Mouse (Mus musculus) brain, embryonic 14.5 days (tissue): ENCODE measurements around the gene Slc22a3. TPM values are rescaled to one million over a fixed set of nuclear protein-coding genes. Genes with fewer than 3 reads are reported as not detected.

Source experiments
- DNase-seq: peaks from one replicate; pipeline ENCODE4 v3.0.0-alpha.2; 2011; ENCODE audit warnings: low read depth
- CTCF ChIP-seq: fragments of 200-500 bp; IDR thresholded peaks from 2 replicates; pipeline ENCODE4 v1.5.1; 2012; ENCODE audit warnings: inconsistent platforms, mild to moderate bottlenecking, moderate library complexity, borderline replicate concordance; ENCODE audit not compliant: insufficient read depth, insufficient read length; ENCODE audit errors: extremely low read depth
- POLR2A ChIP-seq: fragments of 200-500 bp; IDR thresholded peaks from 2 replicates; pipeline ENCODE4 v1.6.1; 2012; ENCODE audit warnings: mild to moderate bottlenecking, inconsistent platforms, borderline replicate concordance; ENCODE audit not compliant: poor library complexity, insufficient read depth, insufficient read length, severe bottlenecking; ENCODE audit errors: extremely low read depth
- polyA plus RNA-seq: library from polyadenylated mRNA; depleted of rRNA; stranded (reverse); fragments of >200 nt; gene quantifications from 2 replicates; pipeline ENCODE4 v1.2.3, GENCODE M21; 2012; rRNA removed

Slc22a3 gene
- polyA plus RNA-seq: 0.63 and 1.1 TPM in 2 replicates

DNA sequence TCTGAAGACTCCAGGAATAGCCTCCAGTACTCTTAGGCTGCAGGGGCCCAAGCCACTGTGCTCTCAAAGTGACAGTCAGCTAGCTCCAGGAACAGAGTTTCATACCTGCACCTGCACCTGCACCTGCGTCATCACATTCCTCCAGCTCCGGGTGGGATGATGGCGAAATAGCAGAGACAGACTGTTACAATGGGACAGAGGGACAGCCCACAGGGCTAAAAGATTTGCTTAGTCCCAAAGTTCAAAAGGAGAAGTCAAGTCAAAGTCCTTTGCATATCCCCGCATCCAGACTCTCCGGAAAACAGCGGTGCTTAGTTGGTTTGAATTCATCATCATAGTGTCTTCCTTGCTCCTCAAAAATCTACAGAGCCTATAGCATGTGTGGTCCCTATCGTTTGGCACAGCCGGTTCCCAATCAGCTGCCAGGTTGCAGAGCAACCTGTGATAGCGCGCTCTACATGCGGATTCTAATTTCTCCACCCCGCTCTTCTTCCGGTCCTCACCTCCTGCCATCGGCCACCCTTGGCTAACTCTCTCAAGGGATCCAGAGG lies at the start of gene Slc22a3:
Gene Slc22a3 (minus strand): TSS at position 51 of the 551 bp plus-strand sequence.
- DNase-seq: no peak

DNA sequence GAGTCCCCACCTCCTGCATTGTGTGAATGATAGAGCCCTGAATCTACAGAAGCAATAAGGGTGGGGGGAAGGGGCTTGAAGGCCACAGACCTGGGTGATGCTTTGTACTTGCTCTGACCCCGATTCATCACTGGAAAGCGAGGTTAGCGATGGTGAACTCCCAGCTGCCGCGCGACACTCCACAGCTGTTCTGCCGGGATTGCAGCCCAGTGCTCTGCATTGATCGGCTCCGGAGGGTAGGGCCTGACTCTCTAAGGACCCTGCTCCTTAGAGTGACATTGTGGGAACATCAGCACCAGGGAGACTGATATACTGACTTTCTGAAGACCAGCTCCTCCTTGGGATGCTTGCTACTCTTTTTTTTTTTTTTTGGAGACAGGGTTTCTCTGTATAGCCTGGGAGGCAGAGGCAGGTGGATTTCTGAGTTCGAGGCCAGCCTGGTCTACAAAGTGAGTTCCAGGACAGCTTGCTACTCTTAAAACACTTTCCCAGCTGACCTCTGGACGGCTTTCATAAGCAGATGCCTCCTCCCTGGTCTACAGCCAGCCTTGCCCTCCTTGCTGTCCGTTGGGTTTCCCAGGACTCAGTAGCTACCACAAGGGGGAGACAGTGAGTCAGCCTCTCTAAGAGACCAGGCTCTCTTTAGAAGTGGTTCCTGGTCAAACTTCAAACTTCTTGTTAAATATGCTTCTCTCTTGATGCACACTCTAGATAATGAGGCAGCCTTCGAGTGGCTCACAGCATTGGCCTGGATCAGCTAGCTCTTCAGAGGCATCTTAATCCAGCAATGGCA lies 27.0 kb upstream of the Slc22a3 start:
- peak; percentile 74 for DNase-seq
- no peak for TF ChIP-seq POLR2A
- peak; percentile 83 for TF ChIP-seq CTCF

More for the DNA sequence above, at the start of gene Slc22a3:
- no peak for TF ChIP-seq CTCF
- no peak for TF ChIP-seq POLR2A

GRCm38 (mm10) chr17:12532115-12532514 lies 24.6 kb upstream of the Slc22a3 start:
- DNase-seq: peak; percentile 66
- TF ChIP-seq POLR2A (no peak), CTCF (peak; percentile 66; the same call in 1 of the 2 replicates)

DNA sequence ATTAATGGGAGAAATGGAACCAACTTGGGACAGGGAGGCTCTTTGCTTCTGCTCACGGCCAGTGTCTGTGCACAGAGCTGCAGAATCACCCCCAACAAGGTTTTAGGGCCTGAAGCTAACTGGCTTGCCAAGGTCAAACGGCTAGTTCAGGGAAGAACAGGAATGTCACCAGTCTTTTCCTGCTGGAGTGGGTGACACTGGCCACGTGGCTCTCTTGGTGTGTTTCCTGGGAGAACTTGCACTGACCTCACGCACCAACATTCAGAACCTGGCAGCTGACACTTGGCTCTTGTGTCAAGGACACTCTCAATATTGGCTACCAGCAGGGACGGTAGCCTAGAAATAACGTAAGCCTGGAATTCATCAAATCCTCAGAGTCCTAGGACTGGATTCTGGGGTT lies 22.6 kb upstream of the Slc22a3 start:
- no peak for DNase-seq
- no peak for TF ChIP-seq POLR2A
- no peak for TF ChIP-seq CTCF

- TF ChIP-seq POLR2A: no peak
- TF ChIP-seq CTCF: no peak
- DNase-seq: no peak
Observed at GRCm38 (mm10) chr17:12529384-12529985, 22.0 kb upstream of the Slc22a3 start.

DNA sequence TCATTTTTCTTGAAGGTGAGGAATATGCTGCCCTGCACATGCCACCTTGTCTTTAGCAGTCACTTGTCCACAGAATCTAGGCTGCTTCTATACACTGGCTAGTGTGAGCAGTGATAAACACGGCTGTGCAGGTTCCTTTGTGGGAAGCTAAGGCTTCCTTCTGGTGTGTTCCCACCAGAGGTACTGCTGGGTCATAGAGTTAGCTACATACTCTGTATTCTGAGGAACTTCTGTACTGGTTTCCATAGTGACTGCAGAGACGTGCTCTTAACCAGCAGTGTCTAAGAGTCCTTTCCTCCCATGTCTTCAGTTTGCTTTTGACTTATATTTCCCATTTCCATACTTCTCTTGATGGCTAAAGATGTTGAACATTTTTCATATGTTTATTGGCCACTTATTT lies 11.6 kb upstream of the Slc22a3 start:
- TF ChIP-seq CTCF (no peak), POLR2A (no peak)
- DNase-seq: no peak

DNA sequence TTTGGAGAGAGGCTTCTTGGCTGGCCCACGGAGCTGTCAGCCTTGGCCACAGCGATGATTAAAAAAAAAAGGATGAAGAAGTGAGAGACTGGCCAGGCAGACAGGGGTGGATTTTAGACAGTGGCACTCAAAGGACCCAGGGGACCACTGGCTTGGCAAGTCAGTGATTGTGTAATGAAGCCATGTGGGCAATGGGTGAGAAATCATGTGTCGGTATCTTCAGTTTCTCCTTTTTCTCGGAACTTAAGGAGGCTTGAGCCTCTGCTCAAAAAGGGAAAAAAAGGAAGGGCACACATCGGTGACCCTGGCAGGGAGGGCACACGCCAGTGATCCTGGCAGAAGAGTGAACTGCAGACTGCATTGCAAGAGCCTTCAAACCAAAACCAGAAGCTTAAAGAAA lies 10.7 kb upstream of the Slc22a3 start:
- no peak for TF ChIP-seq CTCF
- TF ChIP-seq POLR2A: no peak
- DNase-seq: no peak

DNA sequence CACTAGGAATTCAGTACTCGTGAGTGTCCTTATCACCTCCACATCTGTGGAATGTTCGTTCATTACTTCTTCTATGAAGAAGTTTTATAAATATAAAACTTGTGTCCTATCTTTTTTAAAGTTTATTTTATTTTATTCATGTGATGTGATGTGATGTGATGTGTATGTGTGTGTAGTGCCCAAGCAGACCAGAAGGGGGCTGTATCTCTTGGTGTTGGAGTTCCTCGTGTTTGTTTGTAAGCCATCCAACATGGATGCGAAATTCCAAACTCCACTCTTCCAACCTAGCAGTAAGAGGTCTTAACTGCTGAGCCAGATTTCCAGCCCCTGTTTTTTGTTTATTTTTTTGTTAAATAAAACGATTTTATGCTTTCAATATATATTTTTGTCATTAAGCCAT lies 6.5 kb upstream of the Slc22a3 start:
- no peak for DNase-seq
- no peak for TF ChIP-seq CTCF
- no peak for TF ChIP-seq POLR2A

GRCm38 (mm10) chr17:12513107-12513923 lies 5.8 kb upstream of the Slc22a3 start:
- DNase-seq: no peak
- TF ChIP-seq CTCF (no peak), POLR2A (no peak)

DNA sequence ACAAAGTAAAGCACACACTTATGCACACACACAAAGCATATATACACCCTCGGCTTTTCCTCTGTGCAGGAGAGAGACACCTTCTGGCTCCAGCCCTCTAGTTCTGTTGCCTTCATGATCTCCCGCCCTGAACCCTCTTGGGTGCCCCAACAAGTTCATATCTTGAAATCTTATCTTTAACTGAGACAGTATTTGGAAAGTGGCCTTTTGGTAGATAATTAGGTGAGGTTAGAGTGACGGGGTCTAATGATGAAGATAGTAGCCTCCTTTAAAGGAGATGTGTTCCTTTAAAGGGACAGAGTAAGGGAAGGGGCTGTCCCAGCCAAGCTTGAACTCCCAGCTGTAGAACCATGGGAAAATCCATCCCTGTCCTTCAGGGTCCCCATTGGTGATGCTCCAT lies 3.7 kb upstream of the Slc22a3 start:
- TF ChIP-seq CTCF (no peak), POLR2A (no peak)
- DNase-seq: no peak

- DNase-seq: no peak
- TF ChIP-seq CTCF: no peak
- TF ChIP-seq POLR2A: no peak
Observed at GRCm38 (mm10) chr17:12508376-12508775, 872 bp upstream of the Slc22a3 start.

GRCm38 (mm10) chr17:12506903-12507563 lies 471 bp downstream of the Slc22a3 start:
- peak; percentile 2 for DNase-seq
- TF ChIP-seq POLR2A: no peak
- no peak for TF ChIP-seq CTCF
